Mouse (Mus musculus): ENCODE measurements around the gene Tnks1bp1.

- TF ChIP-seq CTCF (conservative IDR thresholded peaks at IDR 0.05; ENCODE audit: low read length), result no peak
- TF ChIP-seq NANOG (IDR thresholded peaks at IDR 0.05; ENCODE audit: borderline replicate concordance, low read length), result no peak
- TF ChIP-seq POU5F1 (IDR thresholded peaks at IDR 0.05; ENCODE audit: borderline replicate concordance, low read length), result no peak
These were observed 24.1 kb downstream of the Tnks1bp1 start for GRCm38 (mm10) chr2:85071921-85072320.
